Mouse (Mus musculus) kidney, adult 18-20 months (tissue): ENCODE results near the gene Uap1l1.

Experiments
- DNase-seq: peaks from one replicate; pipeline ENCODE4 v3.0.0; 2021

Uap1l1 gene

DNA sequence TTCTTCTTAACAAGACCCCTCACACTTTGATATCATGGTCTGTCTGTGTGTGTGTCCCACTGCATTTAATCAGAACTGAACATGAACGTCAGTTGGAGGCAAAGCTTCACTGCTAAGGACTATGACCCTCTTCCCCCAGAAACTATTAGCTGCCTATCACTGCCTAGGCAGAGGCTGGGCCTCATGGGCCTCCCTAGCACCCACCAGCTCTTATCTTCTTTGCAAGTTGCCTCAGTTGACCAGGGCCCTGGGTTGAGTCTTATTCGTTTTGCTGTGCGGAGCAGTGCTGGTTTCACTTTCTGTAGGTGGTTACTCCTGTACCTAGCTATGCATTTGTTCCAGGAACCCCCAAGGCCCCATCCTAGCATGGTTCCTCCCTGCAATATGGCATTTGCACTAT lies 4.5 kb upstream of the Uap1l1 start:
- no peak for DNase-seq

GRCm38 (mm10) chr2:25364761-25365090 lies 756 bp downstream of the Uap1l1 start:
- no peak for DNase-seq

GRCm38 (mm10) chr2:25364313-25364712 lies 1.2 kb downstream of the Uap1l1 start:
- DNase-seq = no peak

DNA sequence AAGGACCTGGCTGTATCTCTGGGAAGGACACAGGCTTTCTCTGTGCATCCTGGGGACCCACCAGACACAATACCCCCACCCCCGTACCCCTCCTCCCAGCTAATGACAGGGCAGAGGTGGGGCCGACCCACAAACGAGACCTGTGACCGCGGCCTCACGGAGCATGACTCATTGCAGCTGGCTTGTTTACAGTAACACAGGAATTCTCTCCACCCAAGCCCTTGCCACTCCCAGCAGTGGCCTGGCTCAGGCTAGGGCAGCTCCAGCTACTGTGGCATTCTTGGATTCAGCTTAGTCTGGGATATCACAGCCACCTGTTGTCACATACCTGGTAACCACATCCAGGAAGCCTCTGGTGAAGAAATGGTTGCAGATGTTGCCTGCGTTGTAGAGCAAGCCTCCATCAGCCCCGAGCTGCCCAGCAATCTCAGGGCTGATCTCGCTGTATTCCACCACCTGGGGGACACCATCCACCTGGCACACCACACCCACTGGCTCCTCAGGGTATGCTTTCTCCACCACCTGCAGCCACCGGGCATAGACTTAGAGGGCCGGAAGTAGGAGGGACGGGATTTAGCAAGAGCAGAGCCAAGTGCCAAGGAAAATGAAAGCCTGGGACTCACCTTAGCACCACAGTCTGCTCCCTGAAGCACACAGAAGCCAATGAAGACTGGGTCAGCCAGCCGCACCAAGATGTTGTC lies 1.9 kb downstream of the Uap1l1 start:
- peak; percentile 27 for DNase-seq

DNA sequence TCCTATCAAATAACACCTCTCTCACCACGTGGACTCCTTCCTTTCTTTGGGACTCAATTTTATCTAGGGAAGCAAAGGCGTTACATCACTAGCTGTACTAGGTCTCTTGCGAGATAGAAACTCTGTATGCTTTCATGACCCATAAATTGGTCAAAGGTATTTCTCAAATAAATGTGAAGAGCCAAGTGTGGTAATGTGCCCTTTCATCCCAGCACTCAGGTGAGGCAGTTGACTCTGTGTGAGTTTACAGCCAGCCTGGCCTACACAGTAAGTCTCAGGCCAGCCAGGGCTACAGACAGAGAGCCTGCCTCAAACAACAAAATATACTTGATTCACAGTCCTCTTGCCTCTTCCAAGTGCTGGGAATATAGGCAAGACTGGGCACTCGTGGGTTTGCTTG lies 5.6 kb downstream of the Uap1l1 start:
- no peak for DNase-seq

DNA sequence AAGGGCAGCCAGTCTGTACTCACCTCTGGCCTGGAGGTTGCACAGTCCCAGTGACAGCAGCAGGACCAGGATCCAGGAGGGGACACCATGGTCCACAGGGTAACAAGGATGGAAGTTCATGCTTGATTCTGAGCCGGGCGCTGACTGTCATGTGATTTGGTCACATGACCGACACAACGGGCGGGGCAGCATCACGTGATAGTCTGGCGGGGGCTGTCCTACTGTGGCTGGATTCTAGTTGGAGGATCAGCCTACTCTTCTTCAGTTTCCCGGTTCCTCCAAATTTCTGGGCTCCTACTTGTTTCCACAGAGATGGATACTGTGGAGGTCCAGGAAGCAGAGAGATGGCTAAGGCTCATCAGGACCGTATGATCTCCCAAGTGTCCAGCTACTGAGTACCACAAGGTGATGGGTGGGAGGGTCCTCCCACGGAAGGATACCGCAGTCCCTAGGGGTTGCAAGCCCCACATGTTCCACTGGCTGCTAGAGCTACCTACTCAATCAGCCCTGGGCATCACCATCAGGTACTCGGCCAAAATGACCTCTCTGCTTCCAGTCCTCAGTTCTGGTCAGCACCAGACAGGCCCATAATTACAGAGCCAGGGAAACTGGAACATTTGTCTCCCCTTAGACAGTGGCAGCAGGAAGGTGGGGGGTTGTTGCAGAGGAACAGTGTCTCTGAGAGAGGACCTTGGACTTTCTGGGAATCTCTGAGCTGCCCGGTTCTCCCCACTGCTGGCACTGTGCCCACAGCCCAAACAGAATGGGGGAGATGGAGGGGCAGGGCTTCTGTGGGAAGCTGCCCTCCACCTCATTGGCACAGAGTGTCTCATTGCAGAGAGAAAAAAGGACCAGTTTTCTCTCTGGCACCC lies 9.0 kb downstream of the Uap1l1 start, which contains the start of gene Dpp7:
TSS of gene Dpp7 (minus strand) at position 152 of the 872 bp plus-strand sequence.
- DNase-seq = peak; percentile 87

- no peak for DNase-seq
Observed at GRCm38 (mm10) chr2:25355419-25356066, 9.9 kb downstream of the Uap1l1 start.

- DNase-seq = no peak
Observed at GRCm38 (mm10) chr2:25354211-25354610, 11.3 kb downstream of the Uap1l1 start.

- no peak for DNase-seq
Observed at GRCm38 (mm10) chr2:25350701-25351100, 14.8 kb downstream of the Uap1l1 start.

DNA sequence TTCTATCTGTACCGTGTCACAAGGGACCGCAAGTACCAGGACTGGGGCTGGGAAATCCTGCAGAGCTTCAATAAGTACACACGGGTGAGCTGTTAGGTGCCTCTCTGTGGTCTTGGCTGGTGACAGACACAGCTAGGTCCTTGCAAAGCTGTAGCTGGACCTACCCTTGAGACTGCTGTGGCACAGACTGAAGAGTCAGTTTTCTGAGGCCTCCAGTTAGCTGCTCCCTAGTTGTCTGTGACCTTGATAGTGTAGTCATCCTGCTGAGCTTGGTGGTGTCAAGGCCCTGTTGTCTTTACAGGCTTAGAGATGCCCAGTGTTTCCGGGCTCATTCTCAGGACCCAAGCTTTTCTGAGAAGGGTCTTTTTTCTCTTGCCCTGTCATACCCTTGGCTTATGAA lies 16.0 kb downstream of the Uap1l1 start:
- DNase-seq = no peak

DNA sequence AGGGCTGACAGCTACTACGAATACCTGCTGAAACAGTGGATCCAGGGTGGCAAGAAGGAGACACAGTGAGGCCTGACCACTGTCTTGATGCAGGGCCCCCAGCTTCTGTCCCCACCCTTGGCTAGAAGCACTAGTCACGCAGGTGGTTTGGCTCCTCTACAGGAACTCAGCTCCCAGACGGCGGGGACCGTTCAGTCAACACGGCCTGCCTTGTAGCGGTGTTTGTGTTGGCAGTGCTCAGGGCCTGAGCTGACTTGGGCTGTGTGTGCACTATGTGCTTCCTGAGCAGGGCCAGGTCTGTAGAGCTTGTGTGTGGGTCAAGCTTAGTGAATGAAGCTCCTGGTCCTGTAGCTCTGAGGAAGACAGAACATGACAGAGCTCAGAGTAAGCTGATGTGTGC lies 17.3 kb downstream of the Uap1l1 start:
- DNase-seq = no peak

- DNase-seq = no peak
Observed at GRCm38 (mm10) chr2:25338303-25338702, 27.2 kb downstream of the Uap1l1 start.

DNA sequence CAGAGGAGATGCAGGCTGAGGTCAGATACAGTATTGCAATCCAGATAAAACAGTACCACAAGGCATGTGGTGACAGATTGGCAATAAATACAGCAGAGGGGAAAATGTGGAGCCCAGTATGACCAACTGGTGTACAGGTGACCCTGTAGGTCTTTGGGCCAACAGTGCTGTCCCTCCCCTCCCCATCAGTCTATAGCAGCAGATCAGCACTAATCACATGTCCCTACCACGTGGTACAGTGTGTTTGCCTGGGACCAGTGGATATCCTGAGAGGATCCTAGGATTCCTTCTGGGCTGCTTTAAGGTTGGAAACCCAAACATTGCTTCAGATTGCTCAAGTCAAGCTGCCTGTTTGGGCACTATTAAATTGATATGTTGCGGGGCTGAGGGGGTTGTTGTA lies 31.9 kb downstream of the Uap1l1 start:
- DNase-seq = no peak

GRCm38 (mm10) chr2:25332286-25333160 lies 33.0 kb downstream of the Uap1l1 start, which contains the start of gene Man1b1:
Man1b1 (plus strand) TSS chr2:25332338.
- DNase-seq = peak; percentile 99

DNA sequence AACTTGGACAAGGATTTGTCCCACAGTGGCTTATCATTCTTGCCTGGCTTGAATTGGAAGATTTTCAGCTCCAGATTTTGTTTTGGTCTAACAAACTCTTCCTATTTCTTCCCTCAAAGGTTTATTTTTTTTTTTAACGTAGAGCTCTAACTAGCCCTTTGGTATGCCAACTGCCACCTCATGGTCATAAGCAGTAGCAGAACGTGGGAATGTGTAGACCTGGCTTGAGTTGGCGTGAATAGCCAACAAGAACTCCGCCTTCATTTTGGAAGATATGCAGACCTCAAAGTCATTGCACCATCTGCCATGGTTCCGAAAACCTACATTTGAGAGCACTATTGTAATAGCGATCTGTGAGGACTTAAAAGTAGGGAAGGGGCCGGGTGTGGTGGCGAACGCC lies 34.0 kb downstream of the Uap1l1 start:
- DNase-seq = no peak

- DNase-seq = peak; percentile 26
Observed at GRCm38 (mm10) chr2:25328440-25328839, 37.0 kb downstream of the Uap1l1 start.

- DNase-seq = no peak
Observed at GRCm38 (mm10) chr2:25326036-25326435, 39.4 kb downstream of the Uap1l1 start.

DNA sequence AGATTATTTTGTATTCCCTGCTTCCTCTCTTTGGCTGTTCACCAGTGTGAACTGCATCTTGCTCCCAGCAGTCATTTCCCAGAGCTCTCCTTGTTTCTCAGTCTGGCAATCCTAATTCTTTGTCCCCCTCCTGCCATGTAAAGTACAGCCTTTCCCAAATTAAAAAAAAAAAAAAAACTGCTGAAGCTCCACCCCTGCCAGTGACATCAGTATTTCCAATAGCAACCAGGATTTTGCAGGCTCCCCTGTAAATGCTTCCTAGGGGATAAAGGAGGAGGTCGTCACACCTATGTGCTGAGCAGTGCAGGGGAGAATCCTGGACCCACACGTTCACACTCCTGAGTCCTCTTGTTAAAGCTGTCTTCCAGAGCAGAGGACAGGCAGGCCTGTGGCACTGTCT lies 45.4 kb downstream of the Uap1l1 start:
- DNase-seq = no peak

GRCm38 (mm10) chr2:25318971-25319773 lies 46.3 kb downstream of the Uap1l1 start, which contains the start of gene Grin1:
Grin1 (minus strand) TSS chr2:25319187.
- DNase-seq = peak; percentile 62

- no peak for DNase-seq
Observed at GRCm38 (mm10) chr2:25318119-25318966, 47.1 kb downstream of the Uap1l1 start.

- DNase-seq = no peak
Observed at GRCm38 (mm10) chr2:25311491-25311891, 54.0 kb downstream of the Uap1l1 start.
